Mouse (Mus musculus) hindbrain, embryonic 11.5 days (tissue): Measurements from ENCODE around the gene Prdm1. TPM values are rescaled to one million over a fixed set of nuclear protein-coding genes. Genes with fewer than 3 reads are reported as not detected.

Experiments used
- ATAC-seq: fragments of 200-750 bp; cut with Nextera tagmentation; 2 replicates; pipeline ENCODE4 v1.8.0; 2017; ENCODE audit warnings: mild to moderate bottlenecking, moderate TSS enrichment, moderate library complexity; ENCODE audit not compliant: low FRiP score
- DNase-seq: peaks from one replicate; pipeline ENCODE4 v3.0.0-alpha.2; 2015; ENCODE audit warnings: low spot score
- H3K27ac ChIP-seq: fragments of 300-500 bp; sonication (generic); 2 replicates; pipeline ENCODE4 v1.5.1; 2014; ENCODE audit warnings: mild to moderate bottlenecking, low read depth, low read length
- H3K27me3 ChIP-seq: fragments of 300-500 bp; sonication (generic); 2 replicates; pipeline ENCODE4 v1.6.1; 2014; ENCODE audit warnings: mild to moderate bottlenecking, low read length, moderate library complexity, mixed read lengths; ENCODE audit not compliant: control insufficient read depth, insufficient read depth
- H3K36me3 ChIP-seq: fragments of 300-500 bp; sonication (generic); 2 replicates; pipeline ENCODE4 v1.6.1; 2014; ENCODE audit warnings: mild to moderate bottlenecking, low read length, moderate library complexity, mixed read lengths; ENCODE audit not compliant: control insufficient read depth, insufficient read depth
- H3K4me1 ChIP-seq: fragments of 300-500 bp; sonication (generic); replicated peaks from 2 replicates; pipeline ENCODE4 v1.6.1; 2014; ENCODE audit warnings: low read length, mixed read lengths; ENCODE audit not compliant: control insufficient read depth, insufficient read depth
- H3K4me2 ChIP-seq: fragments of 300-500 bp; sonication (generic); replicated peaks from 2 replicates; pipeline ENCODE4 v1.6.1; 2014; ENCODE audit warnings: mild to moderate bottlenecking, low read depth, low read length
- H3K4me3 ChIP-seq: fragments of 300-500 bp; sonication (generic); 2 replicates; pipeline ENCODE4 v1.5.1; 2014; ENCODE audit warnings: low read depth, low read length
- H3K9ac ChIP-seq: fragments of 300-500 bp; sonication (generic); 2 replicates; pipeline ENCODE4 v1.6.1; 2014; ENCODE audit warnings: low read depth, low read length
- H3K9me3 ChIP-seq: fragments of 300-500 bp; sonication (generic); 2 replicates; pipeline ENCODE4 v1.6.1; 2016; ENCODE audit warnings: low read length; ENCODE audit not compliant: control insufficient read depth
- WGBS: fragments of 180-500 bp; shearing (Covaris S2); extraction: QIAGEN DNeasy Blood & Tissue Kit; methylation state at CpG from one replicate; pipeline ENCODE4 v1.1.7; 2014; 5-methylcytosine and 5-hydroxymethylcytosine counted together
- polyA plus RNA-seq: library from polyadenylated mRNA; unstranded; fragments of >200 nt; fragmentation: Nextera tagmentation; extraction: Ambion mirVana; gene quantifications from 2 replicates; pipeline ENCODE4 v1.2.1, GENCODE M21; 2014

The Prdm1 gene
- polyA plus RNA-seq, 1 experiment from 2014 or later: 0.99 TPM

DNA sequence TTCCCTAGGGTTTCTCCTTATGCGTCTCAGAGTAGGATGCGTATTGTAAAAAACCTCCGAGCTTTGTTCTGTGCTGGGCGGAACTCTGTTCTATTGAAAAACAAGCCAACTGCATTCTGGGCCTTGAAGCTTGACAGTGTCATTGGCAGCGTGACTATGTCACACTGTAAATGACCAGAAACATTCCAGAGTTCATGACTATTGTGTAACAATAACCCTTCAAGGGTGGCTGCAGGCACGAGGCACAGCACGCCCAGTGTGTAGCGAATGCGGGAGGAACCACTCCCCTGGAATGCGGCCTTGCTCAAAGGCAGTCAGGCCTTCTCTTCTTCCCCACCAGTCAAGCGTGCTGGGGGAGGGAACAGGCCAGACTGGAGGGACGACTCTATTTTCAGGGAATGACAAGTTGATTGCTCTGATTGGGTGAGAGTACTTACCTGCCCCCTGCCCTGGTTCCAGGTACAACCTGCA lies 100.4 kb downstream of the Prdm1 start:
- no peak overlapping the region for H3K4me2 ChIP-seq
- 33% methylated on average over 12 of the region's 12 CpGs for WGBS
- H3K9me3 ChIP-seq: no peaks in the 10 kb centered on the region
- no peak overlapping the region for H3K9ac ChIP-seq
- no peaks in the 10 kb centered on the region for H3K27me3 ChIP-seq
- H3K36me3 ChIP-seq: no peaks in the 10 kb centered on the region
- H3K4me1 ChIP-seq: no peaks in the 10 kb centered on the region; the same call in 1 of the 2 replicates
- H3K4me3 ChIP-seq: no peak overlapping the region
- H3K27ac ChIP-seq: no peak overlapping the region
- DNase-seq: peak; percentile 41
- peak; percentile 65 for ATAC-seq

DNA sequence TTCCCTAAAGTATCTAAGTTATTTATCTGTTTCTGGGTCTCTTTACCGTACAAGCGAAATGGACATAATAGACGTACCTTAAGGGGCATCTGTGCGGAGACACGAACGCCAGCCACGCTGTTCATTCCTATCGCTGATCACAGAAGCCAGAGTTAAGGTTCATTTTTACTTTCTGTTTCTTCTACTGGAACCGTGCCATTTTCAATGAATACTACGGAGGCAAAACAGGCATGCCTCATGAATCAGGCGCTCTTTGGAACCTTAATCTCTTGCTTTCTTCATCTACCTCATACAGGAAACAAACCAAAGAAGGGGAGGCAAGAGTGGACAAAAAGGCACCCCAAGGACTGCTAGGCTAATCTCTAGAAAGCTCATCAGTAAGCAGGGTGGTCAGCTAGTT lies 100.9 kb downstream of the Prdm1 start:
- H3K9me3 ChIP-seq: no peaks in the 10 kb centered on the region
- WGBS: 91% methylated on average over 11 of the region's 11 CpGs
- no peak overlapping the region for H3K27ac ChIP-seq
- DNase-seq: no peak
- no peak overlapping the region for H3K4me3 ChIP-seq
- H3K4me2 ChIP-seq: no peak overlapping the region
- no peak for ATAC-seq
- H3K9ac ChIP-seq: no peak overlapping the region
- no peaks in the 10 kb centered on the region for H3K36me3 ChIP-seq
- no peaks in the 10 kb centered on the region for H3K27me3 ChIP-seq
- no peaks in the 10 kb centered on the region; the same call in 1 of the 2 replicates for H3K4me1 ChIP-seq

DNA sequence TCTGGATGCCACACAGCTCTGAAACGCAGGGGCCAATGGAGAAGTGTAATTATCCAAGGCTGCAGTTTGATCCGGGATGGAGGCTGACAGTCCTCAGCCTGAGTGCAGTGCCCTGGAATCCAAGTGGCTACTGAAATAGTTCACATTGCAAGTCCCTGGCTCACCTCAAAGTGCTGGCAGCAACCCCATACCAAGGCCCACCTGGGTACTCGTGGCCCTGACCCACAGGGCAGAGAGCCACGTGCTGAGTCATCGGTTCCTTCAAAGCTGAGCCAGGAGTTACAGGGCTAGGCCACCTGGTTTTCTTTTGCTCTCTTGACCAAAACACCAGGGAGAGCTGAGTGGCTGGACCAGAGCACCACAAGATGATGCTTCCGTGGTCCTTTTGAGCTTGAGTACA lies 103.3 kb downstream of the Prdm1 start:
- DNase-seq (no peak), ATAC-seq (no peak)
- Histone ChIP-seq H3K36me3 (no peaks in the 10 kb centered on the region), H3K9ac (no peak overlapping the region), H3K4me2 (no peak overlapping the region), H3K27ac (no peak overlapping the region), H3K9me3 (no peaks in the 10 kb centered on the region), H3K27me3 (no peaks in the 10 kb centered on the region), H3K4me3 (no peak overlapping the region), H3K4me1 (no peaks in the 10 kb centered on the region; the same call in 1 of the 2 replicates)
- 77% methylated on average over 6 of the region's 6 CpGs for whole genome bisulfite sequencing

DNA sequence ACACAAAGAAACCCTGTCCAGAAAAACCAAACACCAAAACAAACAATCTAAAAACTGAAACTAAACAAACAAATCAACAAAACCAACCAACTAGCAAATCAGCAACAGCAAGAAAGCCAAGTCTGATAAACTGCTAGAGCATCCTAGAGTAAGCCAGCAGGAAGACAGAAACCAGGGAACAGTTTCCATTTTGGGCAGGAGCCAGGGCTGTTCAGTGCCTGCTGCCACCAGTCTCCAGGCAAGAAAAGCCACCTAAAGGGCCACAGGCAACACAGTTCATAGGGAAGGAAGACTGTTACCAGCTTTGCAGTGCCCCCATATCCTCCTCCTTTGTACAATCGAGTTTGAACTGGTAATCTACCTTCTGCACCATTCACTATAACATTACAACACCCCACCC lies 106.4 kb downstream of the Prdm1 start:
- no peak overlapping the region for H3K4me3 ChIP-seq
- 73% methylated on average over 1 of the region's 1 CpGs for WGBS
- no peak for ATAC-seq

DNA sequence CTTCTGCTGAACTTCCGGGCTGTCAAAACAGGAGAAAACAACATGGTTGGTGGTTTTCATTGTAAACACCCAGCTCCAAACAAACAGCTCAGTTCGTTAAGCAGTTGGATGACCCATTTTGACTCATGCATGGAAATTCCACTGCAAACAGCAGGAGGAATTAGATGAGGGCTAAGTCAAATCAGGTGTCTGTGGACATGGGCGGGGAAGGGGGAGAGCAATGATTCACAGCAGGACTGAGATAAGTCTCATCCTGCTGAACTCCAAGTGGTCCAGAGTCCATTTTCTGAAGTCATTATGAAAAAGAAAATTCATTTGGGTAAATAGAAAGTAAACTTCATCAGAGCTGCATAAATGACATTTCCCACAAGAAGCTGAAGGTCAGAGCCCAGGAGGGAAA lies 108.1 kb downstream of the Prdm1 start:
- H3K4me1 ChIP-seq: no peaks in the 10 kb centered on the region
- ATAC-seq (no peak), DNase-seq (no peak)
- H3K9me3 ChIP-seq: no peaks in the 10 kb centered on the region
- no peak overlapping the region for H3K27ac ChIP-seq
- H3K4me3 ChIP-seq: no peak overlapping the region
- 86% methylated on average over 3 of the region's 3 CpGs for WGBS
- no peaks in the 10 kb centered on the region for H3K27me3 ChIP-seq
- H3K9ac ChIP-seq: no peak overlapping the region
- H3K4me2 ChIP-seq: no peak overlapping the region
- no peaks in the 10 kb centered on the region for H3K36me3 ChIP-seq

More for the DNA sequence above, 106.4 kb downstream of the Prdm1 start:
- Histone ChIP-seq H3K36me3 (no peaks in the 10 kb centered on the region), H3K4me1 (no peaks in the 10 kb centered on the region), H3K27ac (no peak overlapping the region), H3K9me3 (no peaks in the 10 kb centered on the region), H3K27me3 (no peaks in the 10 kb centered on the region), H3K9ac (no peak overlapping the region), H3K4me2 (no peak overlapping the region)
- no peak for DNase-seq

DNA sequence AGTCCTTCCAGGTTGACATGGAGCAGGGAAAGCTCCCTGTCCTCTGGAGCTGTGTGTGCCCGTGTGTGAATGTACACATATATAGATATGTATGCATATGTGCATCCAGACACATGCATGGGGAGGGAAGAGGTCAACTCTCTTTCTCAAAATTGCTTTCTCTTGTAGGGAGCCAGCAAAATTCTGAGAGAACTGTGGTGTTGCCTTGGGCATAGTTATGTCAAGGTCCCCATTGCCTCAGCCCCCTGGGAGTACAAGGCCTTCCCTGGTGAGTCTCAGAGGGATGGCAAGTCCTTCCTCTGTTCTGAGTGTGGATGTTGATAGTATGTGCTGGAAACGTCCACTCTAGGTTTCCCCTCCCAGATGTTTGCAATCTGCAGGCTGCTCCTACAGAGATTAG lies 109.4 kb downstream of the Prdm1 start:
- DNase-seq (no peak), ATAC-seq (no peak)
- H3K9me3 ChIP-seq: no peaks in the 10 kb centered on the region

DNA sequence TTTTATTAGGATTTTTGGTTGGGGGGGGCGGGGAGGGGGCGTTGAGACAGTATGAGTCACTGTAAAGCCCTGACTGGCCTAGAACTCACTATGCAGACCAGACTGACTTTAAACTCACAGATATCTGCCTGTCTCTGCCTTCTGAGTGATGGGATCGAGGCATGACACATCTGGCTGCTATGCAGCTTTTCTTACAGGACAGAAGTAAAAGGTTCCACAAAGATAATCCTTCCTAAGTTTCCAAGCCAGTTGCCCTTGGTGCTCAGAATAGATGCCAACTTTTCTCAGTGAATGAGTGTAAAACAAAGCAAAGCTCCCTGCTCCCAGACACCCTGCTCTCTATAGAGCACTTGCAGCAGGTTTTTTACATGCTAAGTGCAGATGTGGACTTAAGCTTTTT lies 112.7 kb downstream of the Prdm1 start:
- Histone ChIP-seq H3K4me1 (no peaks in the 10 kb centered on the region), H3K27ac (no peak overlapping the region), H3K4me3 (no peak overlapping the region), H3K9me3 (no peaks in the 10 kb centered on the region), H3K9ac (no peak overlapping the region), H3K4me2 (no peak overlapping the region), H3K36me3 (no peaks in the 10 kb centered on the region), H3K27me3 (no peaks in the 10 kb centered on the region)
- 91% methylated on average over 3 of the region's 3 CpGs for WGBS
- no peak for ATAC-seq
- no peak for DNase-seq

More for the DNA sequence above, 109.4 kb downstream of the Prdm1 start:
- Histone ChIP-seq H3K4me2 (no peak overlapping the region), H3K9ac (no peak overlapping the region), H3K27ac (no peak overlapping the region), H3K4me1 (no peaks in the 10 kb centered on the region), H3K36me3 (no peaks in the 10 kb centered on the region), H3K4me3 (no peak overlapping the region), H3K27me3 (no peaks in the 10 kb centered on the region)
- 65% methylated on average over 2 of the region's 2 CpGs for WGBS

DNA sequence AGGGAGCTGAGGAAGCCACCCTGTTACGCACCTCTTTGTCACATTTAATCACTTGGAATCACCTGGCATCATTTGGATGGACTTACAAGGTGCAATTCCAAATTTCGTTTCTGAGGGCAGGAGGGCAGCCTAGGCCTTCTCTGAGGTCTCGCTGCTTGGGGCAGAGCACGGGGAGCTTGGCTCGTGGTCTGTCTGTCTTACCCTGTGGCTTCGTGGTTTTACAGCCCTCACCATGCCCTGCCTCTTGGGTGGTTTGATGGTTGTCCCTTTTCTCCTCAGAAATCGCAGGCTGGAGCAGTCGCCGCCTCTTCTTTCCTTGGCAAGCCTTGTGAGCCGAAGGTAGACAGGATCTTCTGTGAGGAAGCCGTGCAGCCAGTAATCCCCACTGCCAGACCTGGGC lies 118.3 kb downstream of the Prdm1 start:
- Histone ChIP-seq H3K4me3 (no peak overlapping the region), H3K27ac (no peak overlapping the region), H3K27me3 (no peaks in the 10 kb centered on the region), H3K9ac (no peak overlapping the region), H3K36me3 (no peaks in the 10 kb centered on the region), H3K4me1 (no peaks in the 10 kb centered on the region), H3K9me3 (no peaks in the 10 kb centered on the region), H3K4me2 (no peak overlapping the region)
- 81% methylated on average over 11 of the region's 11 CpGs for WGBS
- DNase-seq: no peak
- ATAC-seq: no peak

DNA sequence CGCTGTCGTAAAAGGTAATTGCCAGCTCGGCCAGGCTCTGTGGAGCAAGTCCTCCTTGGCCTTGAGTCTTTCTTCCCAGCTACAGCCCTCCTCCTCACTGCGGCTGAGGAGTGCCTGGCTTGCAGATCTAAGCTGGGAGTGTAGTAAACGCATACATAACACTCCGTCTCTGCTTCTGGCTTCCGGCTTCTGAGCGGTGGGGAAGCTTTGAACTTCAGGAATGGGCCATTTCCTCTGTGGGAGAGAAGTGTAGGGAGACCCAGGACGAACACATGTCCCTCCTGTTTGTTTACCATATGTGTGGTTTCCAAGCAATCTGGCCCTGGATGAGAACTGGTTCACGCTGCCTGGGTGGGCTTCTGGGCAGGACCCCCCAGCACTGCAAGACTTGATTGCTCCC lies 119.2 kb downstream of the Prdm1 start:
- Histone ChIP-seq H3K4me2 (no peak overlapping the region), H3K27ac (no peak overlapping the region), H3K9me3 (no peaks in the 10 kb centered on the region), H3K27me3 (no peaks in the 10 kb centered on the region), H3K4me3 (no peak overlapping the region), H3K9ac (no peak overlapping the region), H3K4me1 (no peaks in the 10 kb centered on the region), H3K36me3 (no peaks in the 10 kb centered on the region)
- WGBS: 72% methylated on average over 10 of the region's 10 CpGs
- DNase-seq: no peak
- ATAC-seq: no peak
